Mouse (Mus musculus) cerebellum, adult 8-10 months (tissue): ENCODE results near the gene Trim15.
"Not testable (repeated sequence)": the region's sequence is repeated elsewhere in the genome, so short reads cannot be mapped to it uniquely, and the experiment has no call there.

ENCODE experiments used
- DNase-seq: peaks from one replicate; pipeline ENCODE4 v3.0.0; 2022

The Trim15 gene

GRCm38 (mm10) chr17:36866719-36867527 is at the start of gene Trim15:
Gene Trim15 (minus strand): TSS chr17:36867210.
- no peak for DNase-seq

GRCm38 (mm10) chr17:36915076-36915475 is 48.1 kb upstream of the Trim15 start:
- DNase-seq, result peak; percentile 45

- peak; percentile 65 for DNase-seq
Observed at GRCm38 (mm10) chr17:36914108-36914507, 47.1 kb upstream of the Trim15 start.

GRCm38 (mm10) chr17:36912031-36912430 is 45.0 kb upstream of the Trim15 start:
- no peak for DNase-seq

GRCm38 (mm10) chr17:36909802-36910201 is 42.8 kb upstream of the Trim15 start:
- DNase-seq, result no peak

GRCm38 (mm10) chr17:36908235-36908634 is 41.2 kb upstream of the Trim15 start:
- no peak for DNase-seq

- no peak for DNase-seq
Observed at GRCm38 (mm10) chr17:36903651-36904050, 36.6 kb upstream of the Trim15 start.

DNA sequence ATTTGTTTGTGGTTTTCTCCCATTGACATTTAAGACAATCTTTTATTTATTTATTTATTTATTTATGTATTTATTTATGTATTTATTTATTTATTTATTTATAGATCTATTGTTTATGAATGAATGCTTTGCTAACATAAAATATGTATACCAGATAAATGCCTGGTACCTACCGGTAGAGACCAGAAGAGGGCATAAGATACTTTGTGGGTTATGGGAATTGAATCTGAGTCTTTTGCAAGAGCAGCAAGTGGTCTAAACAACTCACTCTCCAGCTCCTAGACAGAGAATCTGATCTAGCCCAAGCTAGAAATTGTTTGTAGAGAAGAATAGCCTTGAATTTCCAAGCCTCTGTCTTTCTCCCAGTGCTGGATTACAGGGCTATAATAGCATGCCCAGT is 33.7 kb upstream of the Trim15 start:
- DNase-seq, result no peak

DNA sequence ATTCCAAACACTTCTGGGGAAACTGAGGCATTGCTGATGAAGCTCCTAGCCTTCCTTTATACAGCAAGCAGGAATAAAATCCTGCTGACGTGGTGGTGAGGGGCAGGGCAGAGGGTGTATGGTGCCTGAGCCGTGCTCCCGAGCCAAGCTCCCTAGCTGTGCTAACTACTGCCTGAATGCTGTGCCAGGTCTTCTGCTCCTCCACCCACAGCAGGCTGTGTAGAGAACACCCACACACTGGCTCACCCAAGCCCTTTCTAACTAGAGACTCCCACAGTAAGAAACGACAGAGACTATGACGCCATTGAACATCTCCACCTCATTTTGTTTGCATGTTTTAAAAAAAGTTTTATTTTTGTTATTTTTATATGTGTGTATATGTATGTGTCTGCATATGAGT is 33.0 kb upstream of the Trim15 start:
- DNase-seq, result no peak

GRCm38 (mm10) chr17:36899376-36899775 is 32.4 kb upstream of the Trim15 start:
- no peak for DNase-seq

- no peak for DNase-seq
Observed at GRCm38 (mm10) chr17:36897552-36898205, 30.7 kb upstream of the Trim15 start, which contains the start of gene Trim31. Gene Trim31 (plus strand): TSS chr17:36898118.

GRCm38 (mm10) chr17:36897065-36897464 is 30.1 kb upstream of the Trim15 start:
- no peak for DNase-seq

DNA sequence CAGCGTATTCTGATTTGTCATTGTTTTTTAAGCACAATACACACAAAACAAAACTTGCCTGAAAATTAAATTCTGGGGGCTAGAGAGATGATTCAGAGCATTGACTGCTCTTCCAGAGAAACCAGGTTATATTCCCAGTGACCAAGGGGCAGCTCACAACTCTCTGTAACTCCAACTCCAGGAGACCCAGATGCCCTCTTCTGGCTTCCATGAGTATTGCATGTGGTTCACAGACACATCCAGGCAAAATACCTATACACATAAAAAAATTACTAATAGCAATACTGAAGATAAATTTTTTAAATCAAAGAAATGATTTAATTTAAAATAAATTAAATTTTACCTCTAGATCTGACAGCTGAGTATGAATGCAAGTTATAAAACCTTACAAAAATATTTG is 29.6 kb upstream of the Trim15 start:
- DNase-seq, result peak; percentile 24

DNA sequence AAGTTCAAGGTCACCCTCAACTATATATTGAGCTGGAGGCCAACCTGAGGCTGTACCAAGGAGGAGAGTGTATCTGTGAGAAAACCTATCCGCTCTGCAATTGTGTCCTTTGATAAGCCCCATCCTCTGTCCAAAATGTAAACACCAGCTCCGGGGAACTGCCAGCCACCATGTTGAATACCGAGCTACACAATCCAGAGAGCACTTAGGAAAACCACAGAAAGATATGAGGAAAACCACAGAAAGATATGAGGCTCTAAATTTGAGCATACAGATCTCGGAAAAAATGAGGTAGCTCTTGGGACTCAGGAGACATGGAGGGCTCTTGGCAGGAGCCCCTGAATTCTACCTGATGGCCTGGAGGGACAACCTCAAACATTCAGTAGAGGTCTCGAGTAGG is 26.4 kb upstream of the Trim15 start:
- DNase-seq, result no peak

- DNase-seq, result peak; percentile 20
Observed at GRCm38 (mm10) chr17:36892362-36892761, 25.4 kb upstream of the Trim15 start.

- DNase-seq, result not testable (repeated sequence)
Observed at GRCm38 (mm10) chr17:36891496-36891895, 24.5 kb upstream of the Trim15 start.

DNA sequence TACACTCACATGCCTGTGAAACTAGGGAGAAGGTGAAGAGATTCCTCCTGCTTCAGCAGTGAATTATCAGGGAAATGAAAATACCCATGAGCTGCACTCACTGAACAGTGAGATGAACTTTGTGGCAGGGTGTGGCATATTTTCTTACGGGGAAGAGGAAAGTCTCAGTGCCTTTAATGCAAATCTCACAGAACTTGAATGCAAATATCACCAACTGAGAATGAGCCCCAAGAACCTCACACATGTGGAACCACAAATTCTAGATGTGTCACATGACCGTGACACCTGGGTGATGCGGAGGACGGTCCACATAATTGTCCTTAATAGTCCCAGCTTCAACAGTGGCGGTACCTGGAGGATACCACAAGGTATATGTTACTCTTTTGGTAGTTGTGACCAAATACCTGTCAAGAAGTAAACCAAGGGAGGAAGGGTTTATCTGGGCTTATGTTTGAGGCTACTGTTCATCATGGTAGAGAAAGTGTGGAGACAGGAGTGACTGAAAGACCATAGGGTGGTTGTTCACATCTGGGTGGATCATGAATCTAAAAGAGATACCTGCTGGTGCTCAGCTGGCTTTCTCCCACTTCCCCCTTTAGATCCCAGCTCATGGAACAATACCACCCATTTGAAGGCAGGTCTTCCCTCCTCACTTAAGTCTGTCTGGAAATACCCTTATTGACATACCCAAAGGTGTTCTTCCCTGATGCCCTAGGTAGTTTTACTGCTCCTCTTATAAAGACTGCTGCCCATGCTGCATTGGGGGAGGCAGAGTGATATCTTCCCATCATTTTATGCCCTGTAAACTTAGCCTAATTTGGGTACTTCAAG is 23.3 kb upstream of the Trim15 start, which contains the start of gene Trim40:
Trim40 (minus strand) TSS at position 51 of the 831 bp plus-strand sequence.
- DNase-seq, result no peak

GRCm38 (mm10) chr17:36885132-36885790 is 18.3 kb upstream of the Trim15 start:
- DNase-seq, result no peak

DNA sequence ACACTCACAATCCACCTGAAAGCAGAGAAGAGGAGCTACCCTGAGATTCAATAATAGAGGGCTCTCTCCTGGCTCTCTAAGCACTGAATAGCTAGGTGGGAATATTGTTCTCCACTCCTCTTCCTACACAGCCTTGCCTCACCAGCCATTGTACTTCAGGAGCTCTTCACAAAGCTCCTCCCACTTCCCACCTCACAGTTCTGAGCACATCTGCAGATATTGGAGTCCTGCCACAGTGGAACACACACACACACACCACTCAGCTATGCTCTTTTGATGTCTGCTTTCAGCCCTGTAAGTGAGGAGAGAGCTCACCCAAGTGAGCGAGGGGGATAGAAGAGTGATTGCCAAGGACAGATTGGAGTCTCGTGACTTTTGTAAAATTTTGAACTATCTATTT is 16.3 kb upstream of the Trim15 start:
- DNase-seq, result no peak

DNA sequence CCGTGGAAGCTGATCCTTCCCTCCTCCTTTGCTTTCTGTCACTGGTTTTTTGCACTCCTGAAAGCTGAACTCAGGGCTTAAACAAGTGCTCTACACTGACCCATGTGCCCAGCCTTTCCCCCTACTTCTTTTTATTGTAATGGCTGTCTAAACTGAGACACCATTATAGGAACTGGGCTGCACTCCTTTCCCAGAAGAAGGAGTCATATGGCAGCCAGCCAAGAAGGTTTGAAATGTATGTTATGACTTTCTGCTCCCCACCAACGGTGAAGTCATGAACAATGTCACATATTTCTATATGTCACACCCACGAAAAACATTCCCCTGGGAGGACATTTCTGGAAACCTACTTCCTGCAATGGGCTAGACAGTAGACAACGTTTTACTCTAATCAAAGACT is 7.6 kb upstream of the Trim15 start:
- no peak for DNase-seq

GRCm38 (mm10) chr17:36869955-36870810 is 3.2 kb upstream of the Trim15 start:
- no peak for DNase-seq
